Mouse (Mus musculus) myocyte (in vitro differentiated cells): ENCODE results near the gene Nkain2.

Source experiments
- E2F4 ChIP-seq: IDR thresholded peaks from one replicate; pipeline ENCODE4 v1.6.1; 2011; ENCODE audit warnings: mild to moderate bottlenecking, control low read depth, moderate library complexity; ENCODE audit not compliant: insufficient read depth
- MAX ChIP-seq: IDR thresholded peaks from one replicate; pipeline ENCODE4 v1.6.1; 2011; ENCODE audit warnings: low read depth, mild to moderate bottlenecking, control low read depth
- MYOD1 ChIP-seq, 3 experiments: IDR thresholded peaks; one replicate each; pipeline ENCODE4 v1.6.1; 2011; ENCODE audit warnings: control low read depth in 2 of 3, low read depth in 2 of 3, mild to moderate bottlenecking in 2 of 3, moderate library complexity in 1 of 3; ENCODE audit not compliant: insufficient read length in 2 of 3, control insufficient read depth in 1 of 3
- MYOG ChIP-seq, 3 experiments: IDR thresholded peaks; one replicate each; pipeline ENCODE4 v1.6.1; 2011; ENCODE audit warnings: control low read depth in 2 of 3, low read depth in 2 of 3, mild to moderate bottlenecking in 2 of 3; ENCODE audit not compliant: insufficient read length in 2 of 3, control insufficient read depth in 1 of 3, insufficient read depth in 1 of 3
- POLR2A ChIP-seq: IDR thresholded peaks from one replicate; pipeline ENCODE4 v1.6.1; 2011; ENCODE audit warnings: low read depth, mild to moderate bottlenecking, control low read depth, moderate library complexity; ENCODE audit not compliant: insufficient read length
- REST ChIP-seq: IDR thresholded peaks from one replicate; pipeline ENCODE4 v1.6.1; 2011; ENCODE audit warnings: mild to moderate bottlenecking, control low read depth, moderate library complexity; ENCODE audit not compliant: insufficient read depth, insufficient read length
- SRF ChIP-seq: IDR thresholded peaks from one replicate; pipeline ENCODE4 v1.6.1; 2011; ENCODE audit warnings: low read depth; ENCODE audit not compliant: control insufficient read depth, insufficient read length
- USF1 ChIP-seq: IDR thresholded peaks from one replicate; pipeline ENCODE4 v1.6.1; 2011; ENCODE audit warnings: low read depth, mild to moderate bottlenecking, control low read depth, moderate library complexity

DNA sequence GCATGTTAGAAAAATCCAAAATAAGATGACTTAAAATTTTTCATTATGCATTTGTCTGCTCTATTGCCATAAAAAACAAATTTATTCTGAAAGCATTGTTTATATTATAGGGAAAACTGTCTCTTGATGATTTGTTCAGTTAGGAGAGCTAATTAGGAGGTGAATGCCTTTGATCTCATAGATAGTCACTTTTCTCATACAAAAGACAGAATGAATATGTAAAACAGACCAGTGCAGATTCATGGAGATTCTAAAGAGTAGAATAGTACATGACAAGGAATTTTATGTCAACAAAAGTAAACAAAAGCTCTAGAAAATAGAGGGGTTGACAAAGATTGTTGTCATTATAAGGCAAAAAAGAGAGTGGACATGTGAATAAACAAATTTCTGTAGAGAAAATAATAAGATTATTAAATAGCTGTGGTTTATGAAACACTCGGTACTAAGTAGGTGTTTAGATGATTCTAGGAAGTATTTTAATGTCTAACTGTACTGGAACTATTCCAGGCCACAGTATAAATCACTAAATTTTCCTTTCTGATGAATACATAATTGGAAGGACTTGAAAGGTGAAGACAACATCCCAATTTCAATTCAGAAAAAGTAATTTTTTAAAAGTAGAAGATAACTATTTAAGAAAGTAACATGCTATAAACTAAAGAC is 496.3 kb downstream of the Nkain2 start:
- TF ChIP-seq MYOG (IDR thresholded peaks at IDR 0.05; ENCODE audit: control insufficient read depth in 1 of 3, insufficient read depth in 1 of 3, insufficient read length in 2 of 3, low read depth in 2 of 3) (no peak), POLR2A (no peak), MAX (no peak), SRF (no peak), E2F4 (no peak), REST (no peak), USF1 (no peak), MYOD1 (IDR thresholded peaks at IDR 0.05; ENCODE audit: control insufficient read depth in 1 of 3, insufficient read length in 2 of 3, low read depth in 2 of 3) (no peak)
